9 mouse cellular contexts compared by ENCODE assay signal in the genomic region with DNA sequence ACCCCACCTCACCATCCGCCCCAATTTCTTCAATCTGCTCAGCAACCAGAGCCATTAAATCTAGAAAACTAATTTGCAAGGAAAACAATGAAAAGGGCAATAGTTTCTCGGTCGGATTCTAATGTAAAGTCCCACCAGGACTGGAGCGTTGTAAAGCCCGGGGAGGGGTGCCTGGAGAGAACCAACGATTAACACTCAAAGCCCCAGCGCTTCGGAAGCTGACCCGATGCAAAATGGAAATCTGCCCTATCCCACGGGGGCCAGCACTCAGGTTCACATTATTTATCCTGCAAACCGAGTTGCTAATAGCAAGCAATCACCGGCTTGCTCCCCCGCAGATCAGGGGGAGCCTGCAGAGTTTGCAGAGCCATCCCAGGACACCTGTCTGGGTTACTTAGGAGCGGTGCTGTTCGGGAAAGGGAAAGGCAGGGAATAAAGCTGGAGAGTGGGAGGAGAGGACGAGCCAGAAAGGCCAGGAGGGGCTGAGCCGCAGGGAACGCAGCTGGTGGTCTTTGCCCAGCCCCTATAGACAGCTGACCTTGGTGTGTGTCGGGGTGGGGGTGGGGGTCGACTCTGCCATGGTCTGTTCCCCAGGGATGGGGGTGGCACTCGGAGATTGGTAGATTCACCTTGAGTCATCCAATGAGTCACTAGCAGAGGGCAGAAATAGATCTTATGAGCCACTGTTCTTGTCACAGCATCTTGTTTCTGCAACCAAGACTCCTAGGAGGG. TPM values are rescaled to one million over a fixed set of nuclear protein-coding genes. Genes with fewer than 3 reads are reported as not detected.
DNase-seq lines count a peak whose midpoint lies in the region; ATAC-seq lines count a peak whose summit lies in the region.
"Had no signal": no experiment of that assay in that cellular context is flagged by ENCODE, and none has a peak within 500 bp of the region (broad histone marks: within the 10 kb centered on the region; RNA-seq: fewer than 3 reads in every experiment).

No protein-coding gene starts in this region.

- H3K36me3 ChIP-seq in forebrain, embryonic 13.5 days (ENCODE audit: poor library complexity, severe bottlenecking), result no peaks in the 10 kb centered on the region

- intact Hi-C loops in left cerebral cortex, postnatal 36 days (cut with DNase I), result loop anchor here (2.0 kb wide), 1 partner anchor 51 kb away; no protein-coding TSS in a partner anchor
- intact Hi-C loops in gastrocnemius, postnatal 14 days (cut with DNase I; ENCODE audit: low total_unique reads), result no loop called here

- no peak for ATAC-seq in forebrain, embryonic 13.5 days

- peaks cover 15% of the 10 kb centered on the region for H3K4me1 ChIP-seq in forebrain, embryonic 13.5 days

- 0 out of 2 replicates have a peak, but pooled peaks cover 3% of the 10 kb centered on the region for H3K27me3 ChIP-seq in forebrain, embryonic 13.5 days

- peak; percentile 76 for DNase-seq in heart, adult 11 months
- no peak for DNase-seq in heart, adult 18-20 months
- DNase-seq in NIH3T3 (ENCODE audit: low read depth), result peak; percentile 80
- peak; percentile 34 to 45 for DNase-seq in left cerebral cortex, postnatal 36 days (ENCODE audit: low spot score in 2 of 2)
- DNase-seq in right cerebral cortex, adult 2 months (ENCODE audit: low spot score in 2 of 2), result peak; percentile 60 to 64
- DNase-seq in gastrocnemius, postnatal 14 days, result no peak
- DNase-seq in thymus, postnatal 36 days, result no peak

- no peaks in the 10 kb centered on the region for H3K9me3 ChIP-seq in forebrain, embryonic 13.5 days (replicated peaks)

- H3K4me3 ChIP-seq in forebrain, embryonic 13.5 days, result no peak overlapping the region

- no peak overlapping the region for H3K27ac ChIP-seq in forebrain, embryonic 13.5 days

- 2% methylated on average over 21 of the region's 21 CpGs for WGBS in forebrain, embryonic 13.5 days

- no peak overlapping the region; the same call in 1 of the 2 replicates for H3K9ac ChIP-seq in forebrain, embryonic 13.5 days

- H3K4me2 ChIP-seq in forebrain, embryonic 13.5 days, result peak overlapping the region; percentile 42

RNA-seq across cellular contexts. Expression of a gene that starts 37.5 kb away (rescaled TPM):
- 1 to 10 TPM in 1 of 2 experiments, not detected in 1; 2.2 TPM for total RNA-seq in heart, adult 18-20 months (2021)
- 0.17 and 0.18 TPM in 2 replicates for polyA plus RNA-seq in forebrain, embryonic 13.5 days (2015; fragmentation: Nextera tagmentation; extraction: Ambion mirVana)
- total RNA-seq in left cerebral cortex, postnatal 36 days (2021), result under 1 TPM in 1 of 2 experiments, not detected in 1; 0.62 TPM
- 1 to 10 TPM in 1 of 2 experiments, under 1 TPM in 1; 0.13 to 3.5 TPM for total RNA-seq in gastrocnemius, postnatal 14 days (2021)

RNA-seq across cellular contexts. Expression of a gene that starts 54.4 kb away (rescaled TPM):
- total RNA-seq in heart, adult 18-20 months (2021), result 1 to 10 TPM; 4.3 to 5.3 TPM
- polyA plus RNA-seq in forebrain, embryonic 13.5 days (2015; fragmentation: Nextera tagmentation; extraction: Ambion mirVana), result 2.9 and 3.0 TPM in 2 replicates
- total RNA-seq in left cerebral cortex, postnatal 36 days (2021), result 10 to 100 TPM; 12.7 to 13.3 TPM
- 1 to 10 TPM; 6.7 to 8.2 TPM for total RNA-seq in gastrocnemius, postnatal 14 days (2021)

RNA-seq across cellular contexts. Expression of a gene that starts 55.8 kb away (rescaled TPM):
- total RNA-seq in heart, adult 18-20 months (2021), result not detected
- polyA plus RNA-seq in forebrain, embryonic 13.5 days (2015; fragmentation: Nextera tagmentation; extraction: Ambion mirVana), result not detected in 2 replicates
- total RNA-seq in left cerebral cortex, postnatal 36 days (2021), result not detected
- not detected for total RNA-seq in gastrocnemius, postnatal 14 days (2021)
- polyA plus RNA-seq: large intestine, adult 2 months had no signal

Comparison
In these comparisons a context has a peak if more than half of its experiments do, and no peak if none do; other contexts are left out.
1. DNase-seq: peak in heart, adult 11 months (single experiment), NIH3T3 (single experiment), left cerebral cortex, postnatal 36 days (2 of 2) and right cerebral cortex, adult 2 months (2 of 2); none in heart, adult 18-20 months (0 of 2), gastrocnemius, postnatal 14 days (single experiment) and thymus, postnatal 36 days (0 of 2).